Mouse (Mus musculus): ENCODE results near the gene Antxr2.

DNA sequence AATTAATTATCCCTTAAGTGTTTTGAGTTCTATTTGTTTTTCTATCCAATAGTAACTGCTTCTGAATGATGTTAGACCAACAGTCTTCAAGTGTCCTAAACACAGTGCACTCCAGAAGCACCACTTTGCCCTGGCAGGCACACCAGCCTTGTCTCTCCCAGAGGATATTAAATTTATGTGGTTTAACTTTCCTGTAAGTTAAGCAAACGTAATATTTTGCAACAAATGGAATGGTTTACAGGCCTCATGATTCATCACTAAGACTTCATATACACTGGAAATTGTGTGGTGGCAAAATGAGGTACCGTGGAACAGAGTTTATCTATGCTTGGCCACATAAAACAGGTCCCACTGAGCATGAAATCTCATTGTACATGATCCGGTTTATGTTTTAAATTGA lies 152.0 kb downstream of the Antxr2 start:
- TF ChIP-seq CTCF (IDR thresholded peaks at IDR 0.05; ENCODE audit: low read depth) (no peak), EP300 (IDR thresholded peaks at IDR 0.05; ENCODE audit: low read depth) (no peak)
